Mouse (Mus musculus): ENCODE data around the gene Atp2b2. TPM values are rescaled to one million over a fixed set of nuclear protein-coding genes. Genes with fewer than 3 reads are reported as not detected.

Gene Atp2b2
- polyA plus RNA-seq, 1 experiment from 2014 or later: 0.35 TPM

GRCm38 (mm10) chr6:114055311-114055710 lies 12.9 kb upstream of the Atp2b2 start:
- 68% methylated on average over 7 of the region's 7 CpGs for WGBS (ENCODE audit: insufficient replicate concordance)
- no peak overlapping the region for H3K27ac ChIP-seq
- H3K4me3 ChIP-seq: no peak overlapping the region
- no peak overlapping the region for H3K4me2 ChIP-seq
- no peaks in the 10 kb centered on the region for H3K27me3 ChIP-seq (replicated peaks)
- no peak overlapping the region for H3K9ac ChIP-seq
- H3K36me3 ChIP-seq: no peaks in the 10 kb centered on the region
- H3K9me3 ChIP-seq (replicated peaks): no peaks in the 10 kb centered on the region
- ATAC-seq: no peak
- no peaks in the 10 kb centered on the region for H3K4me1 ChIP-seq

- no peak for ATAC-seq
- H3K9me3 ChIP-seq (replicated peaks): no peaks in the 10 kb centered on the region
- H3K9ac ChIP-seq: no peak overlapping the region
- H3K4me2 ChIP-seq: no peak overlapping the region
- no peak overlapping the region for H3K27ac ChIP-seq
- H3K4me1 ChIP-seq: 0 out of 2 replicates have a peak, but pooled peaks cover 2% of the 10 kb centered on the region
- H3K27me3 ChIP-seq (replicated peaks): peaks cover 67% of the 10 kb centered on the region
- 49% methylated on average over 8 of the region's 8 CpGs for WGBS (ENCODE audit: insufficient replicate concordance)
- H3K4me3 ChIP-seq: no peak overlapping the region
- no peaks in the 10 kb centered on the region for H3K36me3 ChIP-seq
Observed at GRCm38 (mm10) chr6:114044962-114045361, 2.5 kb upstream of the Atp2b2 start.

GRCm38 (mm10) chr6:114042836-114043235 lies 423 bp upstream of the Atp2b2 start:
- no peaks in the 10 kb centered on the region for H3K36me3 ChIP-seq
- H3K27me3 ChIP-seq (replicated peaks): peaks cover 88% of the 10 kb centered on the region
- no peak for ATAC-seq
- no peak overlapping the region for H3K4me3 ChIP-seq
- H3K4me2 ChIP-seq: no peak overlapping the region
- WGBS (ENCODE audit: insufficient replicate concordance): 55% methylated on average over 7 of the region's 7 CpGs
- H3K27ac ChIP-seq: no peak overlapping the region
- H3K4me1 ChIP-seq: 0 out of 2 replicates have a peak, but pooled peaks cover 2% of the 10 kb centered on the region
- H3K9me3 ChIP-seq (replicated peaks): no peaks in the 10 kb centered on the region
- no peak overlapping the region for H3K9ac ChIP-seq

- Histone ChIP-seq H3K9ac (no peak overlapping the region), H3K27ac (no peak overlapping the region), H3K9me3 (replicated peaks) (no peaks in the 10 kb centered on the region), H3K4me1 (0 out of 2 replicates have a peak, but pooled peaks cover 2% of the 10 kb centered on the region), H3K36me3 (no peaks in the 10 kb centered on the region), H3K27me3 (replicated peaks) (peaks cover 87% of the 10 kb centered on the region), H3K4me3 (peak overlapping the region; percentile 21; the same call in 1 of the 2 replicates), H3K4me2 (peak overlapping the region; percentile 50)
- WGBS (ENCODE audit: insufficient replicate concordance): under 1% methylated on average over 18 of the region's 52 CpGs
- no peak for ATAC-seq
Observed at GRCm38 (mm10) chr6:114041911-114042284, 515 bp downstream of the Atp2b2 start.

- Histone ChIP-seq H3K9me3 (replicated peaks) (no peaks in the 10 kb centered on the region), H3K4me1 (0 out of 2 replicates have a peak, but pooled peaks cover 2% of the 10 kb centered on the region), H3K4me3 (peak overlapping the region; percentile 21; the same call in 1 of the 2 replicates), H3K9ac (no peak overlapping the region), H3K36me3 (no peaks in the 10 kb centered on the region), H3K4me2 (peak overlapping the region; percentile 50), H3K27ac (no peak overlapping the region), H3K27me3 (replicated peaks) (peaks cover 83% of the 10 kb centered on the region)
- no peak for ATAC-seq
- 6% methylated on average over 33 of the region's 39 CpGs for WGBS (ENCODE audit: insufficient replicate concordance)
Observed at GRCm38 (mm10) chr6:114041097-114041910, 1.1 kb downstream of the Atp2b2 start.

GRCm38 (mm10) chr6:114035704-114036103 lies 6.7 kb downstream of the Atp2b2 start:
- Histone ChIP-seq H3K4me3 (no peak overlapping the region), H3K27ac (no peak overlapping the region), H3K4me1 (no peaks in the 10 kb centered on the region), H3K4me2 (no peak overlapping the region), H3K9ac (no peak overlapping the region), H3K36me3 (no peaks in the 10 kb centered on the region), H3K27me3 (replicated peaks) (peaks cover 36% of the 10 kb centered on the region), H3K9me3 (replicated peaks) (no peaks in the 10 kb centered on the region)
- 34% methylated on average over 3 of the region's 3 CpGs for WGBS (ENCODE audit: insufficient replicate concordance)
- no peak for ATAC-seq

GRCm38 (mm10) chr6:114032822-114033221 lies 9.6 kb downstream of the Atp2b2 start:
- H3K9ac ChIP-seq: no peak overlapping the region
- peaks cover 7% of the 10 kb centered on the region; the same call in 1 of the 2 replicates for H3K27me3 ChIP-seq (replicated peaks)
- H3K36me3 ChIP-seq: no peaks in the 10 kb centered on the region
- 62% methylated on average over 8 of the region's 8 CpGs for WGBS (ENCODE audit: insufficient replicate concordance)
- no peak for ATAC-seq
- no peaks in the 10 kb centered on the region for H3K4me1 ChIP-seq
- H3K4me3 ChIP-seq: no peak overlapping the region
- H3K9me3 ChIP-seq (replicated peaks): no peaks in the 10 kb centered on the region
- H3K27ac ChIP-seq: no peak overlapping the region
- H3K4me2 ChIP-seq: no peak overlapping the region

- Histone ChIP-seq H3K4me1 (no peaks in the 10 kb centered on the region), H3K27me3 (replicated peaks) (no peaks in the 10 kb centered on the region; the same call in 1 of the 2 replicates), H3K4me3 (no peak overlapping the region), H3K9me3 (replicated peaks) (no peaks in the 10 kb centered on the region), H3K9ac (no peak overlapping the region), H3K36me3 (no peaks in the 10 kb centered on the region), H3K27ac (no peak overlapping the region), H3K4me2 (no peak overlapping the region)
- WGBS (ENCODE audit: insufficient replicate concordance): 47% methylated on average over 2 of the region's 2 CpGs
- no peak for ATAC-seq
Observed at GRCm38 (mm10) chr6:114023794-114024193, 18.6 kb downstream of the Atp2b2 start.

GRCm38 (mm10) chr6:114022104-114022503 lies 20.3 kb downstream of the Atp2b2 start:
- no peak for ATAC-seq

GRCm38 (mm10) chr6:114013801-114014200 lies 28.6 kb downstream of the Atp2b2 start:
- Histone ChIP-seq H3K4me1 (no peaks in the 10 kb centered on the region), H3K36me3 (no peaks in the 10 kb centered on the region), H3K27ac (no peak overlapping the region), H3K9ac (no peak overlapping the region), H3K4me2 (no peak overlapping the region), H3K4me3 (no peak overlapping the region), H3K27me3 (replicated peaks) (no peaks in the 10 kb centered on the region; the same call in 1 of the 2 replicates), H3K9me3 (replicated peaks) (no peaks in the 10 kb centered on the region)
- ATAC-seq: no peak
- 50% methylated on average over 5 of the region's 5 CpGs for WGBS (ENCODE audit: insufficient replicate concordance)

More at GRCm38 (mm10) chr6:114022104-114022503, 20.3 kb downstream of the Atp2b2 start:
- Histone ChIP-seq H3K4me1 (no peaks in the 10 kb centered on the region), H3K27ac (no peak overlapping the region), H3K9me3 (replicated peaks) (no peaks in the 10 kb centered on the region), H3K4me2 (no peak overlapping the region), H3K9ac (no peak overlapping the region), H3K36me3 (no peaks in the 10 kb centered on the region), H3K4me3 (no peak overlapping the region), H3K27me3 (replicated peaks) (no peaks in the 10 kb centered on the region; the same call in 1 of the 2 replicates)
- 71% methylated on average over 9 of the region's 9 CpGs for WGBS (ENCODE audit: insufficient replicate concordance)

GRCm38 (mm10) chr6:114012834-114013233 lies 29.6 kb downstream of the Atp2b2 start:
- H3K36me3 ChIP-seq: no peaks in the 10 kb centered on the region
- ATAC-seq: peak; percentile 55; the same call in 1 of the 2 replicates
- no peak overlapping the region for H3K9ac ChIP-seq
- no peak overlapping the region for H3K4me2 ChIP-seq
- 30% methylated on average over 9 of the region's 9 CpGs for WGBS (ENCODE audit: insufficient replicate concordance)
- H3K27me3 ChIP-seq (replicated peaks): no peaks in the 10 kb centered on the region; the same call in 1 of the 2 replicates
- no peaks in the 10 kb centered on the region for H3K4me1 ChIP-seq
- no peaks in the 10 kb centered on the region for H3K9me3 ChIP-seq (replicated peaks)
- H3K4me3 ChIP-seq: no peak overlapping the region
- no peak overlapping the region for H3K27ac ChIP-seq

GRCm38 (mm10) chr6:114011976-114012375 lies 30.4 kb downstream of the Atp2b2 start:
- H3K27me3 ChIP-seq (replicated peaks): no peaks in the 10 kb centered on the region; the same call in 1 of the 2 replicates
- WGBS (ENCODE audit: insufficient replicate concordance): 64% methylated on average over 6 of the region's 6 CpGs

More at GRCm38 (mm10) chr6:114011976-114012375, 30.4 kb downstream of the Atp2b2 start:
- Histone ChIP-seq H3K27ac (no peak overlapping the region), H3K4me3 (no peak overlapping the region), H3K4me1 (no peaks in the 10 kb centered on the region), H3K9ac (no peak overlapping the region), H3K36me3 (no peaks in the 10 kb centered on the region), H3K4me2 (no peak overlapping the region), H3K9me3 (replicated peaks) (no peaks in the 10 kb centered on the region)
- ATAC-seq: no peak

Data from liver, embryonic 12.5 days (tissue).